Mouse (Mus musculus): Measurements from ENCODE around the gene Isy1.

GRCm38 (mm10) chr6:87770626-87771025 lies 68.0 kb downstream of the Isy1 start:
- TF ChIP-seq CTCF (IDR thresholded peaks at IDR 0.05; ENCODE audit: low read depth, low read length): no peak
- TF ChIP-seq POLR2A (IDR thresholded peaks at IDR 0.05; ENCODE audit: borderline replicate concordance, low read depth, low read length): no peak
